Mouse (Mus musculus) intestine, postnatal 0 days (tissue): ENCODE data around the gene Fut2. TPM values are rescaled to one million over a fixed set of nuclear protein-coding genes. Genes with fewer than 3 reads are reported as not detected.

Experiments used
- ATAC-seq: fragments of 200-750 bp; cut with Nextera tagmentation; 2 replicates; pipeline ENCODE4 v1.8.0; 2017; ENCODE audit warnings: mild to moderate bottlenecking, moderate TSS enrichment, moderate library complexity
- H3K27ac ChIP-seq: fragments of 300-500 bp; sonication (generic); 2 replicates; pipeline ENCODE4 v1.5.1; 2014; ENCODE audit warnings: mild to moderate bottlenecking, low read depth, low read length, moderate library complexity
- H3K27me3 ChIP-seq: fragments of 300-500 bp; sonication (generic); replicated peaks from 2 replicates; pipeline ENCODE4 v1.6.1; 2014; ENCODE audit warnings: low read length, mixed read lengths; ENCODE audit not compliant: control insufficient read depth, insufficient read depth
- H3K36me3 ChIP-seq: fragments of 300-500 bp; sonication (generic); 2 replicates; pipeline ENCODE4 v1.6.1; 2014; ENCODE audit warnings: mild to moderate bottlenecking, moderate library complexity; ENCODE audit not compliant: control insufficient read depth, insufficient read depth
- H3K4me1 ChIP-seq: fragments of 300-500 bp; sonication (generic); replicated peaks from 2 replicates; pipeline ENCODE4 v1.6.1; 2014; ENCODE audit warnings: antibody characterized with exemption, low read length, mixed read lengths; ENCODE audit not compliant: control insufficient read depth, insufficient read depth
- H3K4me2 ChIP-seq: fragments of 300-500 bp; sonication (generic); replicated peaks from 2 replicates; pipeline ENCODE4 v1.6.1; 2014; ENCODE audit warnings: low read depth, mild to moderate bottlenecking, moderate library complexity
- H3K4me3 ChIP-seq: fragments of 300-500 bp; sonication (generic); 2 replicates; pipeline ENCODE4 v1.5.1; 2014; ENCODE audit warnings: low read depth, low read length
- H3K9ac ChIP-seq: fragments of 300-500 bp; sonication (generic); 2 replicates; pipeline ENCODE4 v1.6.1; 2014; ENCODE audit warnings: mild to moderate bottlenecking, low read depth, low read length
- H3K9me3 ChIP-seq: fragments of 300-500 bp; sonication (generic); 2 replicates; pipeline ENCODE4 v1.6.1; 2016; ENCODE audit warnings: mixed run types; ENCODE audit not compliant: control insufficient read depth
- CTCF ChIP-seq: sonication (generic); IDR thresholded peaks from 2 replicates; pipeline ENCODE4 v1.5.1; 2016; ENCODE audit warnings: low read depth, mild to moderate bottlenecking, control low read depth, antibody characterized with exemption, moderate library complexity
- WGBS: fragments of 180-500 bp; shearing (Covaris S2); extraction: QIAGEN DNeasy Blood & Tissue Kit; methylation state at CpG from one replicate; pipeline ENCODE4 v1.1.7; 2014; 5-methylcytosine and 5-hydroxymethylcytosine counted together
- polyA plus RNA-seq: library from polyadenylated mRNA; unstranded; fragments of >200 nt; fragmentation: Nextera tagmentation; extraction: Ambion mirVana; gene quantifications from 2 replicates; pipeline ENCODE4 v1.2.1, GENCODE M21; 2015

Fut2 gene
- polyA plus RNA-seq, 1 experiment from 2014 or later, result 3.6 TPM

DNA sequence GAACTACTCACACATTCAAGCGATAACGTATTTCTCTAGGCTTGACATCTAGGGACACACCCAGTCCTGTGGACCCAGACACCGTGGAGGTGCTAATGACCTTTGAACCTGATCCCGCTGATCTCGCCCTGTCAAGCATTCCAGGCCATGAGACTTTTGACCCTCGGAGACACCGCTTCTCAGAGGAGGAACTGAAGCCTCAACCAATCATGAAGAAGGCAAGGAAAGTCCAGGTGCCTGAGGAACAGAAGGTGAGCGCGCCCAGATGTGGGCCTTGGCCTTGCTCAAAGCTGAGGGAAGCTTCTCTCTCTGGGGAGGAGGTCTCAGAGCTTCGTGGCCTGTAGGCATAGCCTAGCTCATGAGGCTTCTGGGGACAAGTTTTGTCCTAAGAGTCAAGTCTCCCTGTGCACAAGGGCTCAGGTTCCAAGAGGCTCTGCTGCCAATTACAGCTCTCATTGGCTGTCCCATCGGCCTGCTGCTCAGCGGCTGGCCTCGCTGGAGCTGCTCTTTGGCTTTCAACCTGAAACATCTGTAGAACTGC, 42.1 kb upstream of the Fut2 start:
- peak overlapping the region; percentile 56; the same call in 1 of the 2 replicates for H3K4me3 ChIP-seq
- no peaks in the 10 kb centered on the region for H3K9me3 ChIP-seq
- peaks cover 29% of the 10 kb centered on the region; the same call in 1 of the 2 replicates for H3K36me3 ChIP-seq
- 16% methylated on average over 13 of the region's 13 CpGs for WGBS
- peak overlapping the region; percentile 84 for H3K9ac ChIP-seq
- TF ChIP-seq CTCF, result no peak
- H3K27me3 ChIP-seq, result no peaks in the 10 kb centered on the region
- peak; percentile 53 for ATAC-seq
- peak overlapping the region; percentile 98 for H3K27ac ChIP-seq
- peaks cover 31% of the 10 kb centered on the region for H3K4me1 ChIP-seq
- H3K4me2 ChIP-seq, result peak overlapping the region; percentile 95

DNA sequence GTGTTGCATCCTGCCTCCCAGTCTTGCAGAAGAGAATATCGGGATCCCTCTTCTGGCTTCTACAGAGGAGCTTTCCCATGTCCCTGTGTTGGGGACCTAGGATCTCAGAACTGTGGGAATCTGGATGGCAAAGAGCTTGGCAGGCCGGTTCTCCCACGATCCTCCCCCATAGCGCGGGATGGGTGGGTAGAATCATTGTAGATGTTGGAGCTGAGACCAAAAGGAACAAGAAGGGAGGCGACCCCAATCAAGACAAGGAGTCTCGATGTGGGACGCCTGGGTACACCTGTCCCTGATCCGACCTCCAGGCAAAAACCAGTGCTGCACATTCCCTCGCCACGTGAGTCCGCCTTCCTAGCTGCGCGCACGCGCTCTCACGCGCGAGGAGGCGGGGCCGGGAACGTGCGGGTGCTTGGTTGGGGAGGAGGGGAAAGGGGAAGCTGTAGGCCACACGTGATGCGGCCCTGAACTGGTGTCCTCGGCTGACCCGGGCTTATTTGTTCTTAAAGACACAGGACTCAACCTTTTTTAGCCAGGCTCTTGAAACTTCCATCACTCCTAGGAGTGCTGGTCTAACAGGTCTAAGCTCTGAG, 41.3 kb upstream of the Fut2 start:
- TF ChIP-seq CTCF, result no peak
- Histone ChIP-seq H3K4me2 (peak overlapping the region; percentile 95), H3K9ac (peak overlapping the region; percentile 84), H3K9me3 (no peaks in the 10 kb centered on the region), H3K4me1 (peaks cover 31% of the 10 kb centered on the region), H3K36me3 (peaks cover 24% of the 10 kb centered on the region; the same call in 1 of the 2 replicates), H3K4me3 (peak overlapping the region; percentile 56), H3K27ac (peak overlapping the region; percentile 98), H3K27me3 (no peaks in the 10 kb centered on the region)
- WGBS, result under 1% methylated on average over 27 of the region's 27 CpGs
- ATAC-seq, result peak; percentile 32

DNA sequence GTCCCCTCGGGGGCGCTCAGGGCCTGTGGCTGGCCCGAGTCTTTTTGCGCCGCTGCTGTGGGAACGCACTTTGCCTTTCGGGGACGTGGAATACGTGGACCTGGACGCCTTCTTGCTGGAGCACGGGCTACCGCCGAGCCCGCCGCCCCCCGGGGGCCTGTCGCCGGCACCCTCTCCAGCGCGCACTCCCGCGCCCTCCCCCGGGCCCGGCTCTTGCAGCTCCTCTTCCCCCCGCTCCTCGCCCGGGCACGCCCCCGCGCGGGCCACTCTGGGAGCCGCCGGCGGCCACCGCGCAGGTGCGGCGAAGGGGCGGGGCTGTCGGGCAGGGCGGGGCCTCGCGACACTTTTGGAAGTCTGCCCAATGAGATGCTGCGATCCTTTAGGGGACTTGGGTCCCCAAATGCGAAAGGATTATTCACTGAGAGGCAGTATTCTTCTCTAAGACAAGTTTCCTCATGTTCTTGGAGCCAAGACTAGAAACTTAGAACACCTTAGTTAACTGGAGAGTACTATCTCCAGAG, 40.6 kb upstream of the Fut2 start:
- H3K27ac ChIP-seq, result peak overlapping the region; percentile 98
- no peaks in the 10 kb centered on the region for H3K9me3 ChIP-seq
- H3K36me3 ChIP-seq, result peaks cover 20% of the 10 kb centered on the region; the same call in 1 of the 2 replicates
- H3K27me3 ChIP-seq, result no peaks in the 10 kb centered on the region
- H3K4me3 ChIP-seq, result peak overlapping the region; percentile 56
- H3K9ac ChIP-seq, result peak overlapping the region; percentile 84
- peak overlapping the region; percentile 95 for H3K4me2 ChIP-seq
- no peak for ATAC-seq
- peak; percentile 29; the same call in 1 of the 2 replicates for TF ChIP-seq CTCF
- under 1% methylated on average over 41 of the region's 45 CpGs for WGBS
- H3K4me1 ChIP-seq, result peaks cover 31% of the 10 kb centered on the region

DNA sequence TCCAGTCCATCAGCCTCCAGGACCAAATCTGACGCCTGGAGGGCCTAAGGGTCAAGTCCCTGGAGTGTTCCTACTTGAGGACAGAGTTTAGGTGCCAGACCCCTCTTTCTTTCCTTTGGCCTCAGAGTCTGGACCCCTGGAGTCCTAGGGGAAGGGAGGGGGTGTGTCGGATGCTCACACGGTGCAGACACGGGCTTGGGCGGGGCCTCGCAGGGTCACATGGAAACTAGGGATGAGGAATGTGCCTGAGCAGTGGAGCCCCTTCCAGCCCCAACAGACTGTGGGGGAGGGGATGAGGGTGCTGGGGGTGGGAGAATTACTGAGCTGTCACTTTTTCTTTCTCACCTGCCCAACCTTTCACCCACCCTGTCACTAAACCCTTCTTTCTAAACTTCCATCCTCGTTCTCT, 39.7 kb upstream of the Fut2 start:
- Histone ChIP-seq H3K36me3 (peaks cover 11% of the 10 kb centered on the region; the same call in 1 of the 2 replicates), H3K9me3 (no peaks in the 10 kb centered on the region), H3K4me1 (peaks cover 31% of the 10 kb centered on the region), H3K27ac (peak overlapping the region; percentile 98), H3K4me2 (peak overlapping the region; percentile 95), H3K4me3 (peak overlapping the region; percentile 56), H3K9ac (peak overlapping the region; percentile 84), H3K27me3 (no peaks in the 10 kb centered on the region)
- TF ChIP-seq CTCF, result no peak
- 1% methylated on average over 7 of the region's 7 CpGs for WGBS
- ATAC-seq, result no peak

DNA sequence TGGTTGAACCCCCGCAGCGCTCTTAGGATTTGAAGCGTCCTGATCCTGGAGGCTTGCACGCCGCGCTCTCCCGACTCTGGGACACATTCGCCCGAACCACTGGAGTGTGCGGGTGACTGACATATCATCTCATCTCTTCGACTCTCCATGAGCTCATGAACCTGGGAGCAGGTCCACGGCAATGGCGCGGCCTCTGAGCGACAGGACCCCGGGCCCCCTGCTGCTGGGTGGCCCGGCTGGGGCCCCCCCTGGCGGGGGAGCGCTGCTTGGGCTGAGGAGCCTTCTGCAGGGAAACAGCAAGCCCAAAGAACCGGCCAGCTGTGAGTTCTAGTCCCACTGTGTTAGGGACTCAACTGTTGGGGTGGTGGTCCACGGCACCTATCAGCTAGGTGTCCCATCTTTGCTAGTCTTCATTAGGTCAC, 39.3 kb upstream of the Fut2 start:
- peaks cover 6% of the 10 kb centered on the region; the same call in 1 of the 2 replicates for H3K36me3 ChIP-seq
- peak overlapping the region; percentile 56 for H3K4me3 ChIP-seq
- H3K27ac ChIP-seq, result peak overlapping the region; percentile 98
- H3K9ac ChIP-seq, result peak overlapping the region; percentile 84
- peaks cover 2% of the 10 kb centered on the region; the same call in 1 of the 2 replicates for H3K27me3 ChIP-seq
- peaks cover 31% of the 10 kb centered on the region for H3K4me1 ChIP-seq
- TF ChIP-seq CTCF, result peak; percentile 38; the same call in 1 of the 2 replicates
- under 1% methylated on average over 21 of the region's 21 CpGs for WGBS
- no peak for ATAC-seq
- peak overlapping the region; percentile 95 for H3K4me2 ChIP-seq
- no peaks in the 10 kb centered on the region for H3K9me3 ChIP-seq

DNA sequence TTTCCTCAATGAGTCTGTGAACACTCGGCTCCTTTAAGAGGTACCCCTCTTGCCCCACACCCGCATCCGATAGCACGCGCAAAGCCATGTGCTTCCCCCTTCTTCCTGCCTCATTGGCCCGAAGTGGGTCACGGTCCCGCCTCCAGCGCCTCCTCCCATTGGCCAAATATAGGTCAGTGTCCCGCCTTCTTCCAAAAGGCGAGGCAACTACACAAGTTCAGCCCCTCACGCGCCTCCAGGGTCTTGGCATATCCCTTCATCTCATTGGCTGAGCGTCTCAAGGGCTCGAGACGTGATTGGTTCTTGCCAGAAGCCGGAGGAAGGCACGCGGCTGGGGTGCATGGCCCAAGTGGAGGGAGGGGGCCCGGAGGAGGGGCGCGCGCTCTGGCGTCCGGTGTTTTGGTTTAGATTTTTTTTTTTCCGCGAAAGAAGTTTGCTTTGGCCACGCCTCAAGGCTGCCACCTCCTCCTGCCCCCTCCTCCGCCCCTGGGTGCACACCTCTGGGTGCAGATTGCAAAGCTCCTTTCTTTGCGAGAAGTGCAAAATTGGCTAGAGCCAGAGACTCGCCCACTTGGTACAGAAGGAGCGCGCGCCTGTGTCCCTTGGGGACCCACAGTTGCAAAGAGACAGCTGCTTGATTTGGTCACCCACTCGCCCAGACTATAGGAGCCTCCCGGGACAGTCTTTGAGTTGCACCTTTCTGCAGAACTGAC, 38.7 kb upstream of the Fut2 start, which contains the start of gene Dbp:
TSS of gene Dbp (plus strand) at position 359 of the 713 bp plus-strand sequence.
- H3K9ac ChIP-seq, result peak within 1 kb of the TSS; percentile 84
- peak; percentile 48 for ATAC-seq
- H3K4me3 ChIP-seq, result peak within 1 kb of the TSS; percentile 56
- peaks cover 28% of the 10 kb centered on the region for H3K4me1 ChIP-seq
- TF ChIP-seq CTCF, result no peak
- no peaks in the 10 kb centered on the region for H3K9me3 ChIP-seq
- 0% methylated on average over 36 of the region's 36 CpGs for WGBS
- peaks cover 8% of the 10 kb centered on the region for H3K27me3 ChIP-seq
- H3K36me3 ChIP-seq, result 0 out of 2 replicates have a peak, but pooled peaks cover under 1% of the 10 kb centered on the region
- H3K27ac ChIP-seq, result peak within 1 kb of the TSS; percentile 98
- H3K4me2 ChIP-seq, result peak within 1 kb of the TSS; percentile 95
